Mouse (Mus musculus): ENCODE data around the gene Acsm5. TPM values are rescaled to one million over a fixed set of nuclear protein-coding genes. Genes with fewer than 3 reads are reported as not detected.

Gene Acsm5
- 0.14 TPM for polyA plus RNA-seq (2014; fragmentation: Illumina TruSeq; extraction: RNeasy Lipid Tissue Mini Kit (QIAGEN cat#74804))

GRCm38 (mm10) chr7:119519163-119519562 is at the start of gene Acsm5:
Gene Acsm5, plus strand, starts transcription at chr7:119519463.

DNA sequence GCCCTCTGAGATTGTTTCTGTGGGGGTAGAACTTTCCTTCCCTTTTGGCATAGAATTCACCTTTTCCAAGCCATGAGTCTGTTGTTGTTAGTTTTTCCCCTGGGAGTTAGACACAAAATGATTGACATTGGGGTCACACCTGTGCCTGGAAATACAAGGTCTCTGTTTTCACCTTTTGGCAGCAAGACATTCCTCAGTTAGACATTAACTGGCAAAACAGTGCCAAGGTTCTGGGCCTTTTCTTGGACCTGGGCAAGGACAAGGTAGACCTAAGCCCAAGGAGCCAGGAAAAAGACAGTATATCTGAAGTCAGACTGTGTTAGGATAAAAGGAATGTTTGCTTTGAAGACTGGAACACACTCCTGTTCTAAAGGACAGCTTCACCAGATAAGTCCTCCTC is 40.0 kb upstream of the Acsm5 start, which contains the start of gene Umod:
Gene Umod, minus strand, starts transcription at position 27 of the 400 bp plus-strand sequence.

GRCm38 (mm10) chr7:119523389-119523788 is 4.1 kb downstream of the Acsm5 start, which contains the start of gene Pdilt:
Gene Pdilt, minus strand, starts transcription at chr7:119523489.

GRCm38 (mm10) chr7:119554040-119554439 is 34.8 kb downstream of the Acsm5 start, which contains the start of gene Acsm2:
Gene Acsm2, plus strand, starts transcription at chr7:119554340.

Other genes with a start within 250 kb of the Acsm5 start
- gene Gp2, start 60.2 kb upstream of the Acsm5 start, polyA plus RNA-seq (2014; fragmentation: Illumina TruSeq; extraction: RNeasy Lipid Tissue Mini Kit (QIAGEN cat#74804)): not detected
- gene Umod, start 40.2 kb upstream of the Acsm5 start, polyA plus RNA-seq (2014; fragmentation: Illumina TruSeq; extraction: RNeasy Lipid Tissue Mini Kit (QIAGEN cat#74804)): not detected
- gene Pdilt, start 4.0 kb downstream of the Acsm5 start, polyA plus RNA-seq (2014; fragmentation: Illumina TruSeq; extraction: RNeasy Lipid Tissue Mini Kit (QIAGEN cat#74804)): not detected
- not detected for gene Acsm2, start 34.9 kb downstream of the Acsm5 start, polyA plus RNA-seq (2014; fragmentation: Illumina TruSeq; extraction: RNeasy Lipid Tissue Mini Kit (QIAGEN cat#74804))
- not detected for gene Acsm1, start 87.6 kb downstream of the Acsm5 start, polyA plus RNA-seq (2014; fragmentation: Illumina TruSeq; extraction: RNeasy Lipid Tissue Mini Kit (QIAGEN cat#74804))
- not detected for gene Acsm4, start 170.6 kb downstream of the Acsm5 start, polyA plus RNA-seq (2014; fragmentation: Illumina TruSeq; extraction: RNeasy Lipid Tissue Mini Kit (QIAGEN cat#74804))
- gene Thumpd1, start 201.3 kb downstream of the Acsm5 start, polyA plus RNA-seq (2014; fragmentation: Illumina TruSeq; extraction: RNeasy Lipid Tissue Mini Kit (QIAGEN cat#74804)): 77.3 TPM
- gene Acsm3, start 241.5 kb downstream of the Acsm5 start, polyA plus RNA-seq (2014; fragmentation: Illumina TruSeq; extraction: RNeasy Lipid Tissue Mini Kit (QIAGEN cat#74804)): 5.3 TPM

Measured in ovary, adult 10 weeks (tissue).